Mouse (Mus musculus) heart, embryonic 15.5 days (tissue): ENCODE measurements around the gene Thbs2. TPM values are rescaled to one million over a fixed set of nuclear protein-coding genes. Genes with fewer than 3 reads are reported as not detected.
"Not testable (repeated sequence)": the region's sequence is repeated elsewhere in the genome, so short reads cannot be mapped to it uniquely, and the experiment has no call there.

Experiments
- ATAC-seq: fragments of 200-750 bp; cut with Nextera tagmentation; replicated peaks from 2 replicates; pipeline ENCODE4 v1.8.0; 2017; ENCODE audit warnings: low read depth, moderate TSS enrichment; ENCODE audit not compliant: insufficient number of reproducible peaks, insufficient read depth, low FRiP score
- H3K27ac ChIP-seq: fragments of 300-500 bp; sonication (generic); 2 replicates; pipeline ENCODE4 v1.5.1; 2015; ENCODE audit warnings: mild to moderate bottlenecking, inconsistent platforms
- H3K27me3 ChIP-seq: fragments of 300-500 bp; sonication (generic); 2 replicates; pipeline ENCODE4 v1.6.1; 2015; ENCODE audit warnings: inconsistent platforms
- H3K36me3 ChIP-seq: fragments of 300-500 bp; sonication (generic); 2 replicates; pipeline ENCODE4 v1.6.1; 2015; ENCODE audit warnings: mild to moderate bottlenecking, inconsistent platforms
- H3K4me1 ChIP-seq: fragments of 300-500 bp; sonication (generic); replicated peaks from 2 replicates; pipeline ENCODE4 v1.6.1; 2015; ENCODE audit warnings: inconsistent platforms
- H3K4me2 ChIP-seq: fragments of 300-500 bp; sonication (generic); 2 replicates; pipeline ENCODE4 v1.6.1; 2015; ENCODE audit warnings: inconsistent platforms, mild to moderate bottlenecking, moderate library complexity
- H3K4me3 ChIP-seq: fragments of 300-500 bp; sonication (generic); 2 replicates; pipeline ENCODE4 v1.5.1; 2015; ENCODE audit warnings: mild to moderate bottlenecking, inconsistent platforms
- H3K9ac ChIP-seq: fragments of 300-500 bp; sonication (generic); 2 replicates; pipeline ENCODE4 v1.6.1; 2015; ENCODE audit warnings: mild to moderate bottlenecking, inconsistent platforms
- H3K9me3 ChIP-seq: fragments of 300-500 bp; sonication (generic); replicated peaks from 2 replicates; pipeline ENCODE4 v1.6.1; 2016; ENCODE audit warnings: inconsistent platforms
- WGBS: fragments of 180-500 bp; shearing (Covaris S2); methylation state at CpG from one replicate; pipeline ENCODE4 v1.1.7; 2015; ENCODE audit warnings: mixed read lengths; 5-methylcytosine and 5-hydroxymethylcytosine counted together
- polyA plus RNA-seq: library from polyadenylated mRNA; unstranded; fragments of >200 nt; fragmentation: Nextera tagmentation; extraction: Ambion mirVana; gene quantifications from 2 replicates; pipeline ENCODE4 v1.2.1, GENCODE M21; 2015

Thbs2 gene
- polyA plus RNA-seq, 1 experiment from 2014 or later: 32.7 TPM

- no peak overlapping the region for H3K4me2 ChIP-seq
- H3K4me1 ChIP-seq: no peaks in the 10 kb centered on the region
- no peak overlapping the region for H3K27ac ChIP-seq
- no peaks in the 10 kb centered on the region for H3K9me3 ChIP-seq
- no peak for ATAC-seq
- 74% methylated on average over 8 of the region's 8 CpGs for WGBS
- H3K27me3 ChIP-seq: no peaks in the 10 kb centered on the region
- H3K36me3 ChIP-seq: no peaks in the 10 kb centered on the region
- no peak overlapping the region for H3K4me3 ChIP-seq
- no peak overlapping the region for H3K9ac ChIP-seq
Observed at GRCm38 (mm10) chr17:14635546-14636323, 58.3 kb downstream of the Thbs2 start.

- Histone ChIP-seq H3K36me3 (no peaks in the 10 kb centered on the region), H3K27me3 (no peaks in the 10 kb centered on the region), H3K9me3 (no peaks in the 10 kb centered on the region), H3K4me2 (no peak overlapping the region), H3K27ac (no peak overlapping the region), H3K4me1 (no peaks in the 10 kb centered on the region), H3K4me3 (no peak overlapping the region), H3K9ac (no peak overlapping the region)
- no peak for ATAC-seq
- 59% methylated on average over 4 of the region's 4 CpGs for WGBS
Observed at GRCm38 (mm10) chr17:14628901-14629300, 65.1 kb downstream of the Thbs2 start.

- 87% methylated on average over 12 of the region's 12 CpGs for WGBS
Observed at GRCm38 (mm10) chr17:14627828-14628338, 66.2 kb downstream of the Thbs2 start.

GRCm38 (mm10) chr17:14624433-14624832 is 69.6 kb downstream of the Thbs2 start:
- no peak for ATAC-seq
- Histone ChIP-seq H3K27me3 (no peaks in the 10 kb centered on the region), H3K9ac (no peak overlapping the region), H3K27ac (no peak overlapping the region), H3K4me2 (no peak overlapping the region), H3K4me1 (no peaks in the 10 kb centered on the region), H3K36me3 (no peaks in the 10 kb centered on the region), H3K9me3 (no peaks in the 10 kb centered on the region), H3K4me3 (no peak overlapping the region)
- WGBS: 39% methylated on average over 8 of the region's 8 CpGs

More at GRCm38 (mm10) chr17:14627828-14628338, 66.2 kb downstream of the Thbs2 start:
- no peak for ATAC-seq
- Histone ChIP-seq H3K4me2 (no peak overlapping the region), H3K27me3 (no peaks in the 10 kb centered on the region), H3K4me3 (no peak overlapping the region), H3K9ac (no peak overlapping the region), H3K9me3 (no peaks in the 10 kb centered on the region), H3K36me3 (no peaks in the 10 kb centered on the region), H3K4me1 (no peaks in the 10 kb centered on the region), H3K27ac (no peak overlapping the region)

GRCm38 (mm10) chr17:14621006-14621405 is 73.0 kb downstream of the Thbs2 start:
- not testable (repeated sequence) for H3K36me3 ChIP-seq, H3K27me3 ChIP-seq, H3K9me3 ChIP-seq, H3K27ac ChIP-seq, H3K9ac ChIP-seq, H3K4me2 ChIP-seq, H3K4me1 ChIP-seq, ATAC-seq, H3K4me3 ChIP-seq

GRCm38 (mm10) chr17:14620037-14620436 is 74.0 kb downstream of the Thbs2 start:
- H3K27ac ChIP-seq: no peak overlapping the region
- no peak overlapping the region for H3K9ac ChIP-seq
- no peaks in the 10 kb centered on the region for H3K27me3 ChIP-seq
- H3K4me2 ChIP-seq: no peak overlapping the region
- H3K9me3 ChIP-seq: no peaks in the 10 kb centered on the region
- WGBS: 71% methylated on average over 3 of the region's 3 CpGs
- no peaks in the 10 kb centered on the region for H3K36me3 ChIP-seq
- H3K4me1 ChIP-seq: no peaks in the 10 kb centered on the region
- H3K4me3 ChIP-seq: no peak overlapping the region
- no peak for ATAC-seq

- no peaks in the 10 kb centered on the region for H3K9me3 ChIP-seq
- H3K4me2 ChIP-seq: no peak overlapping the region
- no peaks in the 10 kb centered on the region for H3K36me3 ChIP-seq
- H3K4me1 ChIP-seq: no peaks in the 10 kb centered on the region
- H3K27ac ChIP-seq: no peak overlapping the region
- WGBS: 76% methylated on average over 4 of the region's 4 CpGs
- no peak overlapping the region for H3K4me3 ChIP-seq
- no peaks in the 10 kb centered on the region for H3K27me3 ChIP-seq
- ATAC-seq: no peak
- no peak overlapping the region for H3K9ac ChIP-seq
Observed at GRCm38 (mm10) chr17:14619038-14619437, 75.0 kb downstream of the Thbs2 start.

Other genes with a start within 250 kb of the Thbs2 start
- gene Wdr27, start 248.9 kb upstream of the Thbs2 start, polyA plus RNA-seq: 2.4 and 4.7 TPM in 2 replicates
- gene 1600012H06Rik, start 248.9 kb upstream of the Thbs2 start, polyA plus RNA-seq: 28.9 and 30.9 TPM in 2 replicates